Mouse (Mus musculus) testis, adult 2 months (tissue): ENCODE data around the gene Enpp7. TPM values are rescaled to one million over a fixed set of nuclear protein-coding genes. Genes with fewer than 3 reads are reported as not detected.

Experiments
- H3K27ac ChIP-seq: fragments of 200-500 bp; 2 replicates; pipeline ENCODE4 v1.5.1; 2012; ENCODE audit warnings: low read depth, low read length; ENCODE audit not compliant: control insufficient read depth, insufficient read depth
- H3K27me3 ChIP-seq: fragments of 200-500 bp; 2 replicates; pipeline ENCODE4 v1.6.1; 2012; ENCODE audit warnings: mild to moderate bottlenecking, low read length, moderate library complexity; ENCODE audit not compliant: control insufficient read depth, insufficient read depth
- H3K36me3 ChIP-seq: fragments of 200-500 bp; 2 replicates; pipeline ENCODE4 v1.6.1; 2012; ENCODE audit warnings: mild to moderate bottlenecking, low read length; ENCODE audit not compliant: control insufficient read depth, insufficient read depth
- H3K4me1 ChIP-seq: fragments of 200-500 bp; 2 replicates; pipeline ENCODE4 v1.6.1; 2012; ENCODE audit warnings: low read length; ENCODE audit not compliant: control insufficient read depth, insufficient read depth
- H3K4me3 ChIP-seq: fragments of 200-500 bp; 2 replicates; pipeline ENCODE4 v1.5.1; 2012; ENCODE audit warnings: low read depth, mild to moderate bottlenecking, low read length, moderate library complexity, mixed read lengths; ENCODE audit not compliant: control insufficient read depth
- CTCF ChIP-seq: fragments of 200-500 bp; IDR thresholded peaks from 2 replicates; pipeline ENCODE4 v1.5.1; 2012; ENCODE audit warnings: low read depth, mild to moderate bottlenecking, inconsistent platforms, low read length, moderate library complexity; ENCODE audit not compliant: control insufficient read depth, insufficient read depth, insufficient replicate concordance
- POLR2A ChIP-seq: fragments of 200-500 bp; IDR thresholded peaks from 2 replicates; pipeline ENCODE4 v1.6.1; 2012; ENCODE audit warnings: low read depth, mild to moderate bottlenecking, inconsistent platforms, low read length, moderate library complexity; ENCODE audit not compliant: control insufficient read depth
- polyA plus RNA-seq: library from polyadenylated mRNA; depleted of rRNA; stranded (reverse); fragments of >200 nt; gene quantifications from 2 replicates; pipeline ENCODE4 v1.2.3, GENCODE M21; 2012

The Enpp7 gene
- polyA plus RNA-seq, 1 experiment: not detected

- no peaks in the 10 kb centered on the region for H3K36me3 ChIP-seq
- H3K4me1 ChIP-seq: peaks cover 8% of the 10 kb centered on the region
- TF ChIP-seq CTCF (no peak), POLR2A (no peak)
- no peaks in the 10 kb centered on the region for H3K27me3 ChIP-seq
- H3K4me3 ChIP-seq: peak overlapping the region; percentile 83
- H3K27ac ChIP-seq: no peak overlapping the region
These were observed 35.6 kb downstream of the Enpp7 start for GRCm38 (mm10) chr11:119023616-119023980.

GRCm38 (mm10) chr11:119024260-119024659 is 36.3 kb downstream of the Enpp7 start:
- Histone ChIP-seq H3K27me3 (no peaks in the 10 kb centered on the region), H3K27ac (no peak overlapping the region), H3K36me3 (no peaks in the 10 kb centered on the region), H3K4me3 (no peak overlapping the region), H3K4me1 (peaks cover 8% of the 10 kb centered on the region)
- TF ChIP-seq POLR2A: no peak

DNA sequence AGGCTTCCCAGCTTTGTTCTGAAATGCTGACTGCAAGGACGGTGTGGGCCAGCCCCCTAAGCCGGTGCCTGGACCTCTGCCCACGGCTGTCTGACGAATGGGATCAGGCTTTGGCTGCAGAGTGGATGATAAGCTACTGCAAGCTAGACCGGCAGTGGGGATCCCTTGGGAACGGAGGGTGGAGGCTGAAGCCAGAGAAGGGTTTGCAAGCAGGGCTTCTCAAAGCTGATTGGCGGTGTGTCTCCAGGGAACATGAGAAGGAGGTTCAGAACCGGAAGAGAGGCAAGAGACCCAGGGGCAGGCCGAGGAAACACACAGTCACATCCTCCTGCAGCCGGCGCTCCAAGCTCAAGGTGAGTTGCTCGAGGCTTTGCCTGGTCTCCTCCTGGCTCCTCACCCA is 38.2 kb downstream of the Enpp7 start:
- no peak overlapping the region for H3K27ac ChIP-seq
- TF ChIP-seq CTCF: no peak
- TF ChIP-seq POLR2A: no peak
- no peaks in the 10 kb centered on the region for H3K27me3 ChIP-seq
- no peak overlapping the region for H3K4me3 ChIP-seq
- H3K4me1 ChIP-seq: peaks cover 8% of the 10 kb centered on the region
- no peaks in the 10 kb centered on the region for H3K36me3 ChIP-seq

GRCm38 (mm10) chr11:119033874-119034558 is 46.0 kb downstream of the Enpp7 start:
- Histone ChIP-seq H3K27ac (no peak overlapping the region), H3K36me3 (no peaks in the 10 kb centered on the region), H3K4me3 (peak overlapping the region; percentile 5), H3K4me1 (peaks cover 32% of the 10 kb centered on the region), H3K27me3 (peaks cover 4% of the 10 kb centered on the region)
- TF ChIP-seq POLR2A (no peak), CTCF (peak; percentile 75; the same call in 1 of the 2 replicates)

DNA sequence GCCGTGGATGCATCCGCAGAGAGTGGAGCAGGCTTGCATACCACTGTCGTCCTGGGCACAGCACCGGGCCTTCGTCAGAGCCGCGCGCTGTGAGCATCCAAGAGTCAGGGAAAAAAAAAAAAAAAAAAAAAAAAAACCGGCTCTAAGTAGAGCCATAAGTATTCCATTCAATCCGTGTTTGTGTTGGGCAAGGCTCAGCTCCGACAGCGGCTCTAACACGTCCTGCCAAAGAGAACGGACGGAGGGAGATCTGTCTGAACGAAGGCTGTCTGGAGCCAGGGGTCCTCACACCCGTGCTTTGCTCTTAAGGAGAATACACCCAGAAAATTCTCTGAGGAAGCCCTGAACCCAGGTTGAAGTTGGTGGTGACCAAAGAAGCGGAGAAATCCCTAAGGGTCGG is 46.6 kb downstream of the Enpp7 start:
- Histone ChIP-seq H3K27me3 (peaks cover 4% of the 10 kb centered on the region), H3K4me3 (peak overlapping the region; percentile 5), H3K27ac (no peak overlapping the region), H3K4me1 (peaks cover 32% of the 10 kb centered on the region), H3K36me3 (no peaks in the 10 kb centered on the region)
- TF ChIP-seq POLR2A (no peak), CTCF (no peak)

DNA sequence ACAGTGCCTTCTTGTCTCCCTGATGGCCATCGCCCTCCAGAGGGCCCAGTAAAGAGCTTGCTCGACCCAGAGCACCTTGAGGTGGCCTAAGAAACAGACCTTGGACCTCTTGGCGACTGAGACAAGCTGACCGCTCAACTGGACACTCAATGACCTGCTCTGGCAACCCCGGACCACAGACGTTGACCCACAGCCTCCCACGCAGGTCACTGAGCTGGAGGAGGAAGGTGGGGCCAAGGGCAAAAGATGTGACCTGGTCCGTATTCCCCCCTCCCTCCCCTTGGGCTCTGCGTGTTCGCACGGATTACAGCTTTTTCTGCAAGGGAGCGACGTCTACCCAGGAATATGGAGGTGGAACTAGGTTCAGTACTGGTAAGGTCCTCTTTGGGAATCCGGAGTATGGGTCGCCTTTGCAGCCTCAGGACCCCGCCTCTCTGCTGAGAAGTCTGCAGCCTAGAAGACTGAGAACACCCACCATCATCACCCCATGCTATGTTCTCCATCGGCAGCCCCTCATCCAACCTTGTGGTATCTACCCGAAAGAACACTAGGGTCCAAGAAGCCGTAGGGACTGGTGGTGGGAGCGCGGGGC is 47.2 kb downstream of the Enpp7 start:
- Histone ChIP-seq H3K27ac (no peak overlapping the region), H3K27me3 (peaks cover 4% of the 10 kb centered on the region), H3K36me3 (no peaks in the 10 kb centered on the region), H3K4me3 (peak overlapping the region; percentile 1), H3K4me1 (peaks cover 34% of the 10 kb centered on the region)
- TF ChIP-seq CTCF (no peak), POLR2A (no peak)

GRCm38 (mm10) chr11:119035686-119036165 is 47.7 kb downstream of the Enpp7 start:
- no peak overlapping the region for H3K4me3 ChIP-seq
- peaks cover 40% of the 10 kb centered on the region for H3K4me1 ChIP-seq
- H3K27me3 ChIP-seq: peaks cover 4% of the 10 kb centered on the region

GRCm38 (mm10) chr11:119036447-119036846 is 48.5 kb downstream of the Enpp7 start:
- Histone ChIP-seq H3K27me3 (peaks cover 4% of the 10 kb centered on the region), H3K4me1 (peaks cover 43% of the 10 kb centered on the region), H3K27ac (no peak overlapping the region), H3K4me3 (no peak overlapping the region), H3K36me3 (no peaks in the 10 kb centered on the region)
- no peak for TF ChIP-seq POLR2A

More at GRCm38 (mm10) chr11:119035686-119036165, 47.7 kb downstream of the Enpp7 start:
- Histone ChIP-seq H3K36me3 (no peaks in the 10 kb centered on the region), H3K27ac (no peak overlapping the region)
- TF ChIP-seq POLR2A: no peak
- no peak for TF ChIP-seq CTCF
